Mouse (Mus musculus) stomach, embryonic 14.5 days (tissue): ENCODE measurements around the gene Nr3c2. TPM values are rescaled to one million over a fixed set of nuclear protein-coding genes. Genes with fewer than 3 reads are reported as not detected.

ENCODE experiments used
- ATAC-seq: fragments of 200-750 bp; cut with Nextera tagmentation; 2 replicates; pipeline ENCODE4 v1.8.0; 2017; ENCODE audit warnings: low read depth, moderate TSS enrichment; ENCODE audit not compliant: insufficient number of reproducible peaks, insufficient read depth, low FRiP score
- H3K27ac ChIP-seq: fragments of 300-500 bp; sonication (generic); 2 replicates; pipeline ENCODE4 v1.5.1; 2014; ENCODE audit warnings: mild to moderate bottlenecking, low read length, moderate library complexity, mixed read lengths
- H3K27me3 ChIP-seq: fragments of 300-500 bp; sonication (generic); 2 replicates; pipeline ENCODE4 v1.6.1; 2014; ENCODE audit warnings: low read length, control low read depth, mixed read lengths; ENCODE audit not compliant: control insufficient read depth, insufficient read depth
- H3K36me3 ChIP-seq: fragments of 300-500 bp; sonication (generic); 2 replicates; pipeline ENCODE4 v1.6.1; 2014; ENCODE audit warnings: mild to moderate bottlenecking, control low read depth, low read length, moderate library complexity, mixed read lengths; ENCODE audit not compliant: control insufficient read depth, insufficient read depth
- H3K4me1 ChIP-seq: fragments of 300-500 bp; sonication (generic); 2 replicates; pipeline ENCODE4 v1.6.1; 2014; ENCODE audit warnings: low read length, control low read depth, mixed read lengths; ENCODE audit not compliant: control insufficient read depth, insufficient read depth
- H3K4me2 ChIP-seq: fragments of 300-500 bp; sonication (generic); replicated peaks from 2 replicates; pipeline ENCODE4 v1.6.1; 2014; ENCODE audit warnings: low read depth, low read length, control low read depth
- H3K4me3 ChIP-seq: fragments of 300-500 bp; sonication (generic); 2 replicates; pipeline ENCODE4 v1.5.1; 2014; ENCODE audit warnings: low read depth, low read length, control low read depth
- H3K9ac ChIP-seq: fragments of 300-500 bp; sonication (generic); replicated peaks from 2 replicates; pipeline ENCODE4 v1.6.1; 2014; ENCODE audit warnings: low read depth, mild to moderate bottlenecking, control low read depth, low read length, moderate library complexity, mixed read lengths
- H3K9me3 ChIP-seq: fragments of 300-500 bp; sonication (generic); 2 replicates; pipeline ENCODE4 v1.6.1; 2016; ENCODE audit warnings: low read depth, low read length, control low read depth; ENCODE audit not compliant: control insufficient read depth
- WGBS: fragments of 180-500 bp; shearing (Covaris S2); extraction: QIAGEN DNeasy Blood & Tissue Kit; methylation state at CpG from one replicate; pipeline ENCODE4 v1.1.7; 2014; 5-methylcytosine and 5-hydroxymethylcytosine counted together
- polyA plus RNA-seq: library from polyadenylated mRNA; unstranded; fragments of >200 nt; fragmentation: Nextera tagmentation; extraction: Ambion mirVana; gene quantifications from 2 replicates; pipeline ENCODE4 v1.2.1, GENCODE M21; 2014

Nr3c2 gene
- polyA plus RNA-seq, 1 experiment from 2014 or later: 2.9 TPM

- Histone ChIP-seq H3K4me3 (no peak overlapping the region), H3K4me1 (peaks cover 10% of the 10 kb centered on the region; the same call in 1 of the 2 replicates), H3K27me3 (no peaks in the 10 kb centered on the region), H3K9ac (no peak overlapping the region), H3K36me3 (no peaks in the 10 kb centered on the region), H3K27ac (no peak overlapping the region), H3K4me2 (no peak overlapping the region), H3K9me3 (no peaks in the 10 kb centered on the region)
- no peak for ATAC-seq
- WGBS: 32% methylated on average over 3 of the region's 3 CpGs
Observed at GRCm38 (mm10) chr8:77213893-77214464, 314.7 kb downstream of the Nr3c2 start.

DNA sequence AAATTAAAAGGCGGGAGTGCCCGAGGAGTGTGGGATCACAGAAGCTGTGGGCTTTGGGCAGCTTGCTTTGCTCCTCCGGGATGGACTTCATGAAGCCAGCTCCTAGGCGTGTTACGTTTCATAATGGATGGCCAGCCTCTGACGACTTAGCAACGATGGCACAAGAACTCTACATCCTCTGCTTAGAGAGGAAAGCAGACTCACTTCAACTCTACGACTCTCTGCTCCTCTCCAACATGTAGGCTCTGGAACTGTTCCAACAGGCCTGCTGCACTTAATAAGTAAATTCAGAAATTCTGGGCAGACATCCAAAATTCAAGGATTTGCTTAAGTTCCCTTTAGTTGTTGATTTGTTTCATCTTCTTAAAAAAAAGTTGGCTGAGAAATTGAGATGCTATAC lies 315.4 kb downstream of the Nr3c2 start:
- ATAC-seq: peak; percentile 69; the same call in 1 of the 2 replicates
- WGBS: 32% methylated on average over 8 of the region's 8 CpGs
- Histone ChIP-seq H3K4me1 (peaks cover 10% of the 10 kb centered on the region; the same call in 1 of the 2 replicates), H3K4me3 (no peak overlapping the region), H3K36me3 (no peaks in the 10 kb centered on the region), H3K9ac (no peak overlapping the region), H3K9me3 (no peaks in the 10 kb centered on the region), H3K27ac (no peak overlapping the region), H3K4me2 (no peak overlapping the region), H3K27me3 (no peaks in the 10 kb centered on the region)

DNA sequence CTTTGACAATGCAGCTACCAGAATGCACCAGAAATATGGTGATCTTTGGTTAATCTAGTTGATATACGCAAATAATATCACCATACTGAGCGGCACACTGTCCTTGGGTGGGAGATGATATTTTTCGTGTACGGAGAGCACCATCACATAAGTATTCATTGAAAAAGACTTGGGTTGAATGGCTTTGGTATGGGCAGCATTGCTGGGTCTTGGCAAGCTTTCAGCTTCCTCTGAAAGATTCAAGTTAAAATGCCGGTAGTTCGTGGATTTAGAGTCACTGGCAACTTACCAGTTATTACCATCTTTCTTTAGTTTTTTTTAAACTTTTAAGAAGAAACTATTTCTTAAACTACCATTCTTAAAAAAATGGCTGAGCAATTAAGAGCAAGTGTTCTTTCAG lies 315.9 kb downstream of the Nr3c2 start:
- Histone ChIP-seq H3K4me1 (peaks cover 10% of the 10 kb centered on the region; the same call in 1 of the 2 replicates), H3K27me3 (no peaks in the 10 kb centered on the region), H3K4me3 (no peak overlapping the region), H3K4me2 (no peak overlapping the region), H3K36me3 (no peaks in the 10 kb centered on the region), H3K9ac (no peak overlapping the region), H3K9me3 (no peaks in the 10 kb centered on the region), H3K27ac (no peak overlapping the region)
- WGBS: 36% methylated on average over 6 of the region's 6 CpGs
- peak; percentile 29; the same call in 1 of the 2 replicates for ATAC-seq

GRCm38 (mm10) chr8:77223123-77223522 lies 323.9 kb downstream of the Nr3c2 start:
- ATAC-seq: no peak

GRCm38 (mm10) chr8:77227742-77228141 lies 328.5 kb downstream of the Nr3c2 start:
- WGBS: 82% methylated on average over 5 of the region's 5 CpGs
- H3K4me3 ChIP-seq: no peak overlapping the region
- H3K36me3 ChIP-seq: no peaks in the 10 kb centered on the region
- no peaks in the 10 kb centered on the region for H3K27me3 ChIP-seq
- no peaks in the 10 kb centered on the region for H3K9me3 ChIP-seq
- H3K4me2 ChIP-seq: no peak overlapping the region
- peak; percentile 73; the same call in 1 of the 2 replicates for ATAC-seq
- no peak overlapping the region for H3K27ac ChIP-seq
- no peaks in the 10 kb centered on the region for H3K4me1 ChIP-seq
- H3K9ac ChIP-seq: no peak overlapping the region

More at GRCm38 (mm10) chr8:77223123-77223522, 323.9 kb downstream of the Nr3c2 start:
- no peaks in the 10 kb centered on the region for H3K36me3 ChIP-seq
- H3K4me2 ChIP-seq: no peak overlapping the region
- H3K27me3 ChIP-seq: no peaks in the 10 kb centered on the region
- WGBS: 71% methylated on average over 4 of the region's 4 CpGs
- no peaks in the 10 kb centered on the region for H3K4me1 ChIP-seq
- no peaks in the 10 kb centered on the region for H3K9me3 ChIP-seq
- H3K27ac ChIP-seq: no peak overlapping the region
- no peak overlapping the region for H3K9ac ChIP-seq
- no peak overlapping the region for H3K4me3 ChIP-seq

GRCm38 (mm10) chr8:77228688-77229087 lies 329.4 kb downstream of the Nr3c2 start:
- H3K4me1 ChIP-seq: no peaks in the 10 kb centered on the region
- no peak overlapping the region for H3K27ac ChIP-seq
- ATAC-seq: no peak
- H3K9me3 ChIP-seq: no peaks in the 10 kb centered on the region
- H3K27me3 ChIP-seq: no peaks in the 10 kb centered on the region
- H3K36me3 ChIP-seq: no peaks in the 10 kb centered on the region
- H3K4me2 ChIP-seq: no peak overlapping the region
- no peak overlapping the region for H3K4me3 ChIP-seq
- WGBS: 80% methylated on average over 7 of the region's 7 CpGs
- no peak overlapping the region for H3K9ac ChIP-seq

DNA sequence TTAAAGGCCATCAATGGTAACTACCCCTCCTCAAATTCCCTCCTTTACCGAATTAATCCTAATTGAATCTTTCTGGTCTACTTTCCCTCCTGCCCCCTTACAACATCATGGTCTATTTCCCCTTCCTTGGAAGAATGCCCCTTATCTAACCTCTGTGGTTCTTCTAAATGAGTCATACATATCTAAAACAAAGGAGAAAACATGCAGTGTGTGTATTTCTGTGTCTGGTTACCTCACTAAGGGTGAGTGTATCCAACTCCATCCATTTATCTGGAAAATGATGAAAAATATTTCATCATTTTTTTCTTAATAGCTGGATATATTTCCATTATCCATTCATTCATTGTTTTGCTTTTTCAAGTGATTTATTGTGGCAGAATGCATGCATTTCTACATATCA lies 332.0 kb downstream of the Nr3c2 start:
- no peak overlapping the region for H3K4me2 ChIP-seq
- H3K4me1 ChIP-seq: no peaks in the 10 kb centered on the region
- H3K36me3 ChIP-seq: no peaks in the 10 kb centered on the region
- H3K4me3 ChIP-seq: no peak overlapping the region
- no peaks in the 10 kb centered on the region for H3K27me3 ChIP-seq
- H3K9ac ChIP-seq: no peak overlapping the region
- H3K9me3 ChIP-seq: no peaks in the 10 kb centered on the region
- WGBS: 83% methylated on average over 1 of the region's 1 CpGs
- ATAC-seq: no peak
- no peak overlapping the region for H3K27ac ChIP-seq

GRCm38 (mm10) chr8:77231834-77232233 lies 332.6 kb downstream of the Nr3c2 start:
- Histone ChIP-seq H3K4me3 (no peak overlapping the region), H3K27me3 (no peaks in the 10 kb centered on the region), H3K36me3 (no peaks in the 10 kb centered on the region), H3K4me1 (no peaks in the 10 kb centered on the region), H3K9me3 (no peaks in the 10 kb centered on the region), H3K4me2 (no peak overlapping the region), H3K9ac (no peak overlapping the region), H3K27ac (no peak overlapping the region)
- WGBS: 38% methylated on average over 6 of the region's 6 CpGs
- ATAC-seq: no peak

DNA sequence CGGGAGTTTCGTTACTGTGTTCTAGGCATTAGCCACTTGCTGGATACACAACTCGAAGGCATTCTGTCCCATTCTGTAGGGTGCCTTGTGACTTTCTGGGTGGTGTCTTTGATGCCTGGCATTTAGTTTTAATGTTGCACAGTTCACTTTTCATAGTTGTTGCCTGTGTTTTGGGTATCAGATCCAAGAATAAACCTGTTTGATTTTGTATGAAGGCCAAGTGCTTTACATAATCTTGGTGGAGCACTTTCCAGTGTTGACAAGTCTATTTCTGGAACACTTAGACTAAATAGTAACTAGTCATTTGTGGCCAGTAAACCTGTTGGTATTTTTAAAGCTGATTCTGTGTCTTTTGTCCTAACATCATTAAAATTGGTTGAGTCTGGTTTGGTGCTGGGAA lies 333.2 kb downstream of the Nr3c2 start:
- Histone ChIP-seq H3K9me3 (no peaks in the 10 kb centered on the region), H3K9ac (no peak overlapping the region), H3K4me3 (no peak overlapping the region), H3K4me1 (no peaks in the 10 kb centered on the region), H3K27me3 (no peaks in the 10 kb centered on the region), H3K36me3 (no peaks in the 10 kb centered on the region), H3K27ac (no peak overlapping the region), H3K4me2 (no peak overlapping the region)
- no peak for ATAC-seq
- 90% methylated on average over 3 of the region's 3 CpGs for WGBS
